8 mouse cellular contexts compared by ENCODE assay signal in the genomic region with DNA sequence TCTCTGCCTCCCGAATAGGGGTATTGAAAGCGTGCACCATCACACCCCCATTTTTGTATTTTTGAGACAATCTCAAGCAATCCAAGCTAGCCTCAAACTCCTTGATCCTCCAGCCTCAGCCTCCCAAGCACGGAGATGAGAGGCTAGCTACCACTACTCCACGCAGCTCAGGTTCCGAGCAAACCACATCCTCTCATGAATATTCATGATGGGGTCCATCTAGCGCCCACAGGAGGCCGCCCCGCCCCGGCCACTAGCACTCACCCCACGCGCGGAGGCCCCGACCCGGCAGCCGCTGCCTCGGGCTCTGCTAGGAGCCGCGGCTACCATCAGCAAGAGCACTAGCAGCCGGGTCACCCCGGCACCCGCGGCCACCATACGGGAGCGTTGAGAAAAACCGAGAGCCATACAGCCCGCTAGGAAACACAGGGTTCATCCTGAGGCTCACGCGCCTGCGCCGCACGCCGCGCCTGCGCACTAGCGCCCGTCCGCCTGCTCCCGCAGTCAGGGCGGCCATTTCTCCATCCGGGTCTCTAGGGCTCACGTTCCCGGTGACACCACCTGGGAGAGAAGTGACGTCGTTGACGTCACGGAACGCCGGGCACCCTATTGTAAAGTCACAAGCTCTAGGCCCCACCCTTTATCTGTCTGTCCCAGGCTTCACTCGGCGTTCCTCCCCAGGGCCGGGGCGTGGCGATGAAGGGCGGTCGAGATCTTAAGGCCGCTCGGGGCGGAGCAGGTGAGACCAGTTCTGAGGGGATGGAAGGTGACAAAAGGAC. TPM values are rescaled to one million over a fixed set of nuclear protein-coding genes. Genes with fewer than 3 reads are reported as not detected.
DNase-seq lines count a peak whose midpoint lies in the region; ATAC-seq lines count a peak whose summit lies in the region.

A gene (minus strand): TSS at position 538 of the 779 bp plus-strand sequence.
A gene (plus strand): TSS at position 590 of the 779 bp plus-strand sequence.

- H3K4me2 ChIP-seq in hindbrain, embryonic 14.5 days (replicated peaks): peak within 1 kb of the TSS; percentile 72

- peak within 1 kb of the TSS; percentile 66 for H3K4me3 ChIP-seq in hindbrain, embryonic 14.5 days (replicated peaks; ENCODE audit: low read length)

- peak within 1 kb of the TSS; percentile 92 for H3K27ac ChIP-seq in hindbrain, embryonic 14.5 days

- no peaks in the 10 kb centered on the region for H3K27me3 ChIP-seq in hindbrain, embryonic 14.5 days (ENCODE audit: control insufficient read depth, insufficient read depth, low read length)

- under 1% methylated on average over 55 of the region's 58 CpGs for WGBS in hindbrain, embryonic 14.5 days

- peak within 1 kb of the TSS; percentile 79 for H3K9ac ChIP-seq in hindbrain, embryonic 14.5 days

- H3K9me3 ChIP-seq in hindbrain, embryonic 14.5 days (ENCODE audit: control insufficient read depth, low read length): no peaks in the 10 kb centered on the region

- H3K36me3 ChIP-seq in hindbrain, embryonic 14.5 days (replicated peaks; ENCODE audit: control insufficient read depth, insufficient read depth): peaks cover 21% of the 10 kb centered on the region

- H3K4me1 ChIP-seq in hindbrain, embryonic 14.5 days (replicated peaks; ENCODE audit: control insufficient read depth, insufficient read depth, low read length): peaks cover 20% of the 10 kb centered on the region

- ATAC-seq in hindbrain, embryonic 14.5 days (ENCODE audit: low FRiP score): peak; percentile 97

- DNase-seq in R1 (ENCODE audit: low read depth, low spot score): peak; percentile 100
- DNase-seq in cerebellum, postnatal 25 days: peak; percentile 99
- DNase-seq in frontal cortex, postnatal 25 days (ENCODE audit: low spot score in 2 of 2): peak; percentile 96 to 99
- DNase-seq in hindbrain, embryonic 14.5 days (ENCODE audit: low spot score): peak; percentile 100
- peak; percentile 98 for DNase-seq in layer of hippocampus, postnatal 36 days
- peak; percentile 98 for DNase-seq in lung, postnatal 36 days
- DNase-seq in retina, postnatal 1 day: peak; percentile 98
- peak; percentile 94 to 95 for DNase-seq in urinary bladder, adult 18-20 months (ENCODE audit: low spot score in 2 of 2)

RNA-seq across cellular contexts. Expression of the first gene that starts in this region (rescaled TPM):
- polyA plus RNA-seq in hindbrain, embryonic 14.5 days (2014; fragmentation: Nextera tagmentation; extraction: Ambion mirVana): 167 and 182 TPM in 2 replicates
- total RNA-seq in layer of hippocampus, postnatal 36 days (2021): 100 to 1,000 TPM; 205 to 215 TPM

RNA-seq across cellular contexts. Expression of the second gene that starts in this region (rescaled TPM):
- polyA plus RNA-seq in hindbrain, embryonic 14.5 days (2014; fragmentation: Nextera tagmentation; extraction: Ambion mirVana): 10.9 and 23.8 TPM in 2 replicates
- 10 to 100 TPM; 14.3 to 15.7 TPM for total RNA-seq in layer of hippocampus, postnatal 36 days (2021)

Comparison
In these comparisons a context has a peak if more than half of its experiments do, and no peak if none do; other contexts are left out.
1. Peak in every context shown above with its lines: DNase-seq, ATAC-seq, H3K4me3 ChIP-seq and H3K27ac ChIP-seq.